Mouse (Mus musculus) cortical plate, adult 2 months (tissue): ENCODE measurements around the gene Rab11fip5. TPM values are rescaled to one million over a fixed set of nuclear protein-coding genes. Genes with fewer than 3 reads are reported as not detected.

ENCODE experiments used
- H3K27ac ChIP-seq: fragments of 200-500 bp; 2 replicates; pipeline ENCODE4 v1.5.1; 2012; ENCODE audit warnings: low read length, control low read depth, inconsistent platforms; ENCODE audit not compliant: insufficient read depth
- H3K4me1 ChIP-seq: fragments of 200-500 bp; 2 replicates; pipeline ENCODE4 v1.6.1; 2011; ENCODE audit warnings: low read length; ENCODE audit not compliant: control insufficient read depth, insufficient read depth
- H3K4me3 ChIP-seq: fragments of 200-500 bp; 2 replicates; pipeline ENCODE4 v1.5.1; 2011; ENCODE audit warnings: mild to moderate bottlenecking, low read length, control low read depth; ENCODE audit not compliant: insufficient read depth
- CTCF ChIP-seq: fragments of 200-500 bp; IDR thresholded peaks from 2 replicates; pipeline ENCODE4 v1.5.1; 2011; ENCODE audit warnings: mild to moderate bottlenecking, control low read depth, low read length; ENCODE audit not compliant: insufficient read depth; ENCODE audit errors: extremely low read depth
- POLR2A ChIP-seq: fragments of 200-500 bp; IDR thresholded peaks from 2 replicates; pipeline ENCODE4 v1.6.1; 2011; ENCODE audit warnings: mild to moderate bottlenecking, low read length, control low read depth; ENCODE audit not compliant: insufficient read depth; ENCODE audit errors: extremely low read depth
- polyA plus RNA-seq: library from polyadenylated mRNA; depleted of rRNA; stranded (reverse); fragments of >200 nt; gene quantifications from 2 replicates; pipeline ENCODE4 v1.2.3, GENCODE M21; 2012

The Rab11fip5 gene
- polyA plus RNA-seq, 1 experiment = 46.6 TPM

- TF ChIP-seq CTCF (peak; percentile 56), POLR2A (no peak)
Measured at GRCm38 (mm10) chr6:85339273-85339901, 35.0 kb downstream of the Rab11fip5 start.

GRCm38 (mm10) chr6:85336944-85337343 is 37.5 kb downstream of the Rab11fip5 start:
- TF ChIP-seq POLR2A = peak; percentile 28; the same call in 1 of the 2 replicates
- TF ChIP-seq CTCF = no peak
- no peak overlapping the region for H3K4me3 ChIP-seq
- no peak overlapping the region for H3K27ac ChIP-seq
- peaks cover 6% of the 10 kb centered on the region; the same call in 1 of the 2 replicates for H3K4me1 ChIP-seq

More at GRCm38 (mm10) chr6:85339273-85339901, 35.0 kb downstream of the Rab11fip5 start:
- Histone ChIP-seq H3K27ac (no peak overlapping the region), H3K4me3 (no peak overlapping the region), H3K4me1 (peaks cover 6% of the 10 kb centered on the region; the same call in 1 of the 2 replicates)

GRCm38 (mm10) chr6:85335352-85335751 is 39.1 kb downstream of the Rab11fip5 start:
- peaks cover 8% of the 10 kb centered on the region; the same call in 1 of the 2 replicates for H3K4me1 ChIP-seq
- H3K4me3 ChIP-seq = no peak overlapping the region
- TF ChIP-seq CTCF (no peak), POLR2A (no peak)
- no peak overlapping the region for H3K27ac ChIP-seq

- Histone ChIP-seq H3K4me1 (peaks cover 8% of the 10 kb centered on the region), H3K27ac (no peak overlapping the region), H3K4me3 (no peak overlapping the region)
- TF ChIP-seq POLR2A (no peak), CTCF (no peak)
Measured at GRCm38 (mm10) chr6:85334851-85335250, 39.6 kb downstream of the Rab11fip5 start.

GRCm38 (mm10) chr6:85334251-85334650 is 40.2 kb downstream of the Rab11fip5 start:
- H3K4me3 ChIP-seq = no peak overlapping the region; the same call in 1 of the 2 replicates
- H3K4me1 ChIP-seq = peaks cover 8% of the 10 kb centered on the region
- H3K27ac ChIP-seq = peak overlapping the region; percentile 91; the same call in 1 of the 2 replicates
- TF ChIP-seq CTCF (no peak), POLR2A (no peak)

- TF ChIP-seq POLR2A = no peak
- no peak for TF ChIP-seq CTCF
- Histone ChIP-seq H3K27ac (peak overlapping the region; percentile 91), H3K4me3 (peak overlapping the region; percentile 93), H3K4me1 (peaks cover 5% of the 10 kb centered on the region)
Measured at GRCm38 (mm10) chr6:85333732-85334131, 40.7 kb downstream of the Rab11fip5 start.

- Histone ChIP-seq H3K4me3 (peak within 1 kb of the TSS; percentile 93), H3K4me1 (peaks cover 4% of the 10 kb centered on the region; the same call in 1 of the 2 replicates), H3K27ac (peak within 1 kb of the TSS; percentile 99)
- peak; percentile 77; the same call in 1 of the 2 replicates for TF ChIP-seq POLR2A
- TF ChIP-seq CTCF = no peak
Measured at GRCm38 (mm10) chr6:85333000-85333669, 41.3 kb downstream of the Rab11fip5 start, which contains the start of gene Sfxn5. Sfxn5 (minus strand) TSS chr6:85333422.

- peaks cover 4% of the 10 kb centered on the region; the same call in 1 of the 2 replicates for H3K4me1 ChIP-seq
- no peak for TF ChIP-seq CTCF
- no peak for TF ChIP-seq POLR2A
- H3K27ac ChIP-seq = peak overlapping the region; percentile 48
- peak overlapping the region; percentile 93 for H3K4me3 ChIP-seq
Measured at GRCm38 (mm10) chr6:85332351-85332999, 42.0 kb downstream of the Rab11fip5 start.

GRCm38 (mm10) chr6:85331736-85332135 is 42.7 kb downstream of the Rab11fip5 start:
- H3K27ac ChIP-seq = peak overlapping the region; percentile 23; the same call in 1 of the 2 replicates
- TF ChIP-seq CTCF = no peak
- no peak for TF ChIP-seq POLR2A
- peak overlapping the region; percentile 93 for H3K4me3 ChIP-seq
- peaks cover 2% of the 10 kb centered on the region; the same call in 1 of the 2 replicates for H3K4me1 ChIP-seq
